Mouse (Mus musculus) C2C12 (cell line): ENCODE measurements around the gene Armc2. TPM values are rescaled to one million over a fixed set of nuclear protein-coding genes. Genes with fewer than 3 reads are reported as not detected.
A peak's percentile ranks its signal among the peaks of the same experiment; 100 is the strongest.

ENCODE experiments used
- H3K27me3 ChIP-seq: one replicate; pipeline ENCODE4 v1.6.1; 2011; ENCODE audit not compliant: control insufficient read depth, insufficient read depth, insufficient read length
- H3K36me3 ChIP-seq: one replicate; pipeline ENCODE4 v1.6.1; 2011; ENCODE audit not compliant: control insufficient read depth, insufficient read depth
- H3K4me3 ChIP-seq: one replicate; pipeline ENCODE4 v1.5.1; 2011; ENCODE audit warnings: mild to moderate bottlenecking, control low read depth; ENCODE audit not compliant: poor library complexity, insufficient read depth, severe bottlenecking
- H3K79me2 ChIP-seq: one replicate; pipeline ENCODE4 v1.6.1; 2011; ENCODE audit not compliant: control insufficient read depth, insufficient read depth
- H3K79me3 ChIP-seq: one replicate; pipeline ENCODE4 v1.6.1; 2011; ENCODE audit warnings: low read depth, control low read depth
- H3ac ChIP-seq: one replicate; pipeline ENCODE3; 2011; ENCODE audit warnings: low read depth; ENCODE audit not compliant: control insufficient read depth, insufficient read length
- CEBPB ChIP-seq: IDR thresholded peaks from one replicate; pipeline ENCODE4 v1.6.1; 2011; ENCODE audit warnings: low read depth, mild to moderate bottlenecking, control low read depth, moderate library complexity
- CTCF ChIP-seq: IDR thresholded peaks from one replicate; pipeline ENCODE4 v1.5.1; 2011; ENCODE audit not compliant: control insufficient read depth, insufficient read depth, insufficient read length
- FOSL1 ChIP-seq: IDR thresholded peaks from one replicate; pipeline ENCODE4 v1.8.0; 2011; ENCODE audit warnings: mild to moderate bottlenecking, low read length; ENCODE audit not compliant: poor library complexity, insufficient read depth, severe bottlenecking
- MAX ChIP-seq: IDR thresholded peaks from one replicate; pipeline ENCODE4 v1.6.1; 2011; ENCODE audit warnings: mild to moderate bottlenecking, control low read depth
- MYOD1 ChIP-seq: IDR thresholded peaks from one replicate; pipeline ENCODE4 v1.6.1; 2011; ENCODE audit warnings: low read depth; ENCODE audit not compliant: control insufficient read depth, insufficient read length
- MYOG ChIP-seq: IDR thresholded peaks from one replicate; pipeline ENCODE4 v1.6.1; 2011; ENCODE audit not compliant: control insufficient read depth, insufficient read length; ENCODE audit errors: extremely low read depth
- USF1 ChIP-seq: IDR thresholded peaks from one replicate; pipeline ENCODE4 v1.6.1; 2011; ENCODE audit warnings: low read depth, mild to moderate bottlenecking, control low read depth, moderate library complexity
- polyA plus RNA-seq: library from polyadenylated mRNA; unstranded; fragments of >200 nt; fragmentation: generic; extraction: Trizol; gene quantifications from one replicate; pipeline ENCODE4 v1.2.1, GENCODE M21; 2012; ENCODE audit warnings: missing spikeins

The Armc2 gene
- polyA plus RNA-seq, 1 experiment, result 0.20 TPM

DNA sequence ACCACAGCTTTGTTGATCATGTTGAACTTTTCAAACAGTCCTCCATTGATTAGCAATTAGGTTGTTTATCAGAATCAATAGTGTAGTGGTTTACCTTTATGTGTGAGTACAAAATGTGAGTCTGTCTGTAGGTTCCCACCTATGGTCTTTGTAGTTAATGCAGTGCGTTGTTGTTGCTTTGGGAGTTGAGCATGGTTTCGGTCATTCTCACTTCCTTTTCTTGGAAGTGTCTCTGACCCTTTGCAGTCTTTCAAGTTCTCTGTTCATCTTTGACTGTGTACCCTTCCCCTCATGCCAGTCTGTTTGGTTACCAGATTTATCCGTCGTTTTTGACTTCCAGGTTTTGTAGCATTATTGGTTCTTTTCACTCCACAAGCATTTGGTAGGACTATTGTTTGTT lies 126.9 kb downstream of the Armc2 start:
- H3K36me3 ChIP-seq, result no peaks in the 10 kb centered on the region
- H3ac ChIP-seq, result no peak overlapping the region
- no peaks in the 10 kb centered on the region for H3K79me2 ChIP-seq
- H3K27me3 ChIP-seq, result no peaks in the 10 kb centered on the region
- no peaks in the 10 kb centered on the region for H3K79me3 ChIP-seq
- H3K4me3 ChIP-seq, result no peak overlapping the region
- TF ChIP-seq CTCF, result no peak
- TF ChIP-seq CEBPB, result no peak
- no peak for TF ChIP-seq MAX
- no peak for TF ChIP-seq MYOD1
- TF ChIP-seq USF1, result no peak
- no peak for TF ChIP-seq FOSL1
- TF ChIP-seq MYOG, result no peak

DNA sequence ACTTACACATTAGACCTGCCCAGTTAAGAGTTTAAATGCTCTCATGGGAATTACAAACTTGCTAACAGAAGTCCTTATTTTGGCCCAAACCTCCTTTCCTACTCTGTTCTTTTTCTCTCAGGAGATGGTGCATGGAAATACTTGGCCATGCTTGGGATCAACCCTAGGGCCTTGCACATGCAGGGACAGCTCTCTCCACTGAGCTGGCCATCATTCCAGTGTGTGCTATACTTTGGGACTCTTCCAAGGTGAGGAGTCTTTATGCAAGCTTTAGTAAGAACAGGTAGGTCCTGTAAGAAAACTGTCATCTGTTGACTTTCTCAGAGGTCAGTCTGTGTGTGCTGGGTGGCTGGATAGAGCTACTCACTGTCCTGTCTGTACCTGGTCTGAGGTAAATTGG lies 127.7 kb downstream of the Armc2 start:
- no peaks in the 10 kb centered on the region for H3K79me2 ChIP-seq
- no peaks in the 10 kb centered on the region for H3K79me3 ChIP-seq
- no peaks in the 10 kb centered on the region for H3K36me3 ChIP-seq
- no peak overlapping the region for H3K4me3 ChIP-seq
- H3ac ChIP-seq, result no peak overlapping the region
- no peak for TF ChIP-seq MYOD1
- TF ChIP-seq MYOG, result no peak
- no peak for TF ChIP-seq FOSL1
- TF ChIP-seq USF1, result no peak
- no peak for TF ChIP-seq CEBPB
- TF ChIP-seq MAX, result no peak
- no peak for TF ChIP-seq CTCF
- no peaks in the 10 kb centered on the region for H3K27me3 ChIP-seq

DNA sequence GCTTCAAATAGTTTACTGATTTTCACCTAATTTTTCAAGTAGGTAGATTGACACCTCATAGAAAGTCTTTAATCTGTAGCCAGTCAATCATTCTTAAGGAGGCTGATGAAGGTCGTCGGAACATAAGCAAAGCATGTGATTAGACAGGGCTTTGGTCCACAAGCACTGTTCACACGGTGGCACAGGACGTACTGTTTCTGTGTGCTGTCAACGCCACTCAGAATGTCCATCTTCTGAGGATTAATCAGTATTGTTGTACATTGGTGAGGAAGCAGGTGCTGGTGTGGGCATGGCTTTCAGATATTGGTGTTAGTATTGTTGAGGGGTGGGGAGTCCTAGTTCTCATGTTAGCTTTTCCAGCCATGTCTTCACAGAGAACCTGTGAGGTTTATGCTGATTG lies 128.7 kb downstream of the Armc2 start:
- Histone ChIP-seq H3K79me3 (no peaks in the 10 kb centered on the region), H3K4me3 (no peak overlapping the region), H3K27me3 (no peaks in the 10 kb centered on the region), H3ac (no peak overlapping the region), H3K79me2 (no peaks in the 10 kb centered on the region), H3K36me3 (no peaks in the 10 kb centered on the region)
- TF ChIP-seq CEBPB (no peak), MYOG (no peak), CTCF (no peak), MYOD1 (no peak)

DNA sequence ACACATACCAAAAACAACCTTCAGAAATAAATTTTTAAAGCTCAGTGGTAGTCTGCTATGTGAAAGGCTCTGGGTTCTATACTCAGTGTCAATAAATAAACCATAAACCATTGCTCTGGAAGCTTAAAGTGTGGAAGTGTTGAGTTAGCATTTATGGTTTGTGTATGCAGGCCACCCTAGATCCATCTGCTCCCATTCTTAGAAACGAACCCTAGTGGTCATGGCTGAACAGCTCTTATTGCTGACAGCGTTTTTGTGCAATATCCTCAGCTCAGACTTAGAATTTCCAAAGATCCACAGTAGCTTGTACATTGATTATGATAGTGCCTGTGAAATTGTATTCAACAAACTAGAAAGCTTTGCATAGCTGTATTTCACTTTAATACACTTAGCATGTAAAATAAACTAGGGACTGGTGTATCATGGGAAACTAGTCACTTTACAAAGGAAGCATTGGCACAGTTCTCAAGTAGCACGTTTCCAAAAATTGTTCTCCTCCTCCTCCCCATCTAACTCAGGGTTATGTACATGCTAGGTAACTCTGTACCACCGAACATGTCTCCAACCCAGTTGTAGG lies 129.8 kb downstream of the Armc2 start:
- Histone ChIP-seq H3K36me3 (no peaks in the 10 kb centered on the region), H3K4me3 (no peak overlapping the region), H3ac (no peak overlapping the region), H3K27me3 (no peaks in the 10 kb centered on the region), H3K79me2 (no peaks in the 10 kb centered on the region), H3K79me3 (no peaks in the 10 kb centered on the region)
- TF ChIP-seq MAX (no peak), FOSL1 (no peak), MYOG (no peak), USF1 (no peak), CEBPB (no peak), MYOD1 (no peak), CTCF (no peak)

DNA sequence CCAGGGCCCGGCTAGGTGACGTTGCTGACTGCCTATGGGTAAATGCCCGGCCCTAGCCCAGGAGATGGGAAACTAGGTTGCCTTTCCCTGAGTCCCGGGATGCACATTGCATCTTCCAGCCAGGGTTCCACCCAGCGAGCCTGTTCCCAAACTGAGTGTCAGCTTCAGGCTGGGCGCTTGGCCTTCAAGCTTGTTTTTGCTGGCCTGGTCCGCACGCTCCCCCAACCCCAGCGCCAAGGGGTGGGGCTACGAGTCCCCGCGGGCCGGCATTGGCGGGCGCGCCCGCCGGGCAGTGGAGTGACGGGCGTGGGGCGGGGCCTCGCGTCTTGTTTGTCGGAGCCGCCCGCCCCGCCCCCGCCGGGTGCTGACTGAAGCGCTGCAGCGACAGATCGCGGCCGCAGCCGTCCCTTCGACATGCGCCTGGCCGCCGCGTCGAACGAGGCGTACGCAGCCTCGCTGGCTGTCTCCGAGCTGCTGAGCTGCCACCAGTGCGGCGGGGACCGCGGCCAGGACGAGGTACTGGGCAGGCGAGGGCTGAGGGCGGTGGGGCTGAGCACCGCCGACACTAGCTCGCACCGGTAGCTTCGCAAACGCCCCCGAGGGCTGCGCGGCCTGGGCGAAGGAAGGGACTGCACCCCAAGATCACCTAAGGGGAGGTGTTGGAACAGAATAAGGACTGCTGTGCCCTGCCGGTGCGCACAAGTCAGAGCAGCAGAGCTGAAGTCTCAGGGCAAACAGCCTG lies 131.0 kb downstream of the Armc2 start:
- TF ChIP-seq USF1 (no peak), MAX (peak; percentile 15)
- Histone ChIP-seq H3K79me2 (no peaks in the 10 kb centered on the region), H3K36me3 (no peaks in the 10 kb centered on the region), H3ac (peak overlapping the region; percentile 75), H3K79me3 (no peaks in the 10 kb centered on the region), H3K27me3 (no peaks in the 10 kb centered on the region), H3K4me3 (peak overlapping the region; percentile 32)

DNA sequence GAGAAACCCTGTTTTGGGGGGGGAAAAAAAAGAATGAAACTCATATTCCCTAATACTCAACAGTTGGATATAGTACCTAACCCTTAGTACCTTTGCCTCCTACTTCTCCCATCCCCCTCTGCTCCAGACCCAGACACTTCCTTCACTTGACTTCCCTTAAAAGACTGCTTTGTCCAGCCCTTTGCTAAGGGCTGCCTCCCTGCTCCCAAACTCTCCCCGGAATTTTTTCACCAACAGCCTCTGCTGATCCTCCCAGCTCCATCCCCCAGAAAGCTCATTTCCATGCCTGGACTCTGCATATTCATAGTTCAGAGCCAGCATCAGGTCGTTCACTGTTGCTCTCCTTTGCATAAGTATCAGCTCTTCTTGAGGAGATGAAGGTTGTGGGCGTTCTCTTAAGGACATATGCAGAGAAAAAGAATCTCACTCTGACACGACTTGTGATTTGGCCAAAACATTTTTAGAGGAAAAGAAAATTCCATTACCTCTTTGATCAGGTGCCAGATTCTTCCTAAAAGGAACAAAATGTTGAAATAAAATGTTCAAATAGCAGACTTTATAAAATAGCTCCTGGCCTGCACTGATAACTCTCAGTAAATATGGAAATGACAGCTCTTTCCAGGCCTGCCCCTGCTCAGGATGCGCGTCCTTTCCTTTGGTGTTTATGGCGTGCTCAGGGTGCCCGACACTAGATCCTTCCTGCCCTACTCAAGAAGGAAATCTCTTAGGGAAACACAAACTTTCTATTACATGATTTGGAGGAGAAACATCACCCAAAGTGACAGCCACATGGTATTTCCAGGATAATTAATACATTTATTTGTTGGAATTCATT lies 134.3 kb downstream of the Armc2 start:
- Histone ChIP-seq H3K4me3 (no peak overlapping the region), H3ac (no peak overlapping the region), H3K27me3 (no peaks in the 10 kb centered on the region), H3K36me3 (no peaks in the 10 kb centered on the region), H3K79me2 (no peaks in the 10 kb centered on the region), H3K79me3 (no peaks in the 10 kb centered on the region)
- TF ChIP-seq USF1, result no peak
- no peak for TF ChIP-seq MYOG
- TF ChIP-seq MYOD1, result no peak
- no peak for TF ChIP-seq CTCF
- no peak for TF ChIP-seq MAX
- no peak for TF ChIP-seq FOSL1
- no peak for TF ChIP-seq CEBPB
